Mouse (Mus musculus) midbrain, postnatal 0 days (tissue): ENCODE results near the gene Pitx1. TPM values are rescaled to one million over a fixed set of nuclear protein-coding genes. Genes with fewer than 3 reads are reported as not detected.

Experiments
- ATAC-seq: fragments of 200-750 bp; cut with Nextera tagmentation; 2 replicates; pipeline ENCODE4 v1.8.0; 2017; ENCODE audit warnings: moderate number of reproducible peaks, mild to moderate bottlenecking, moderate TSS enrichment, moderate library complexity; ENCODE audit not compliant: low FRiP score
- DNase-seq: peaks from one replicate; pipeline ENCODE4 v3.0.0-alpha.2; 2015; ENCODE audit warnings: low spot score
- H3K27ac ChIP-seq: fragments of 300-500 bp; sonication (generic); 2 replicates; pipeline ENCODE4 v1.5.1; 2014; ENCODE audit warnings: low read depth, mild to moderate bottlenecking, low read length, mixed read lengths
- H3K27me3 ChIP-seq: fragments of 300-500 bp; sonication (generic); 2 replicates; pipeline ENCODE4 v1.6.1; 2014; ENCODE audit warnings: low read length, control low read depth, mixed read lengths; ENCODE audit not compliant: insufficient read depth
- H3K36me3 ChIP-seq: fragments of 300-500 bp; sonication (generic); 2 replicates; pipeline ENCODE4 v1.6.1; 2014; ENCODE audit warnings: low read length, control low read depth, mixed read lengths; ENCODE audit not compliant: insufficient read depth
- H3K4me1 ChIP-seq: fragments of 300-500 bp; sonication (generic); 2 replicates; pipeline ENCODE4 v1.6.1; 2014; ENCODE audit warnings: mild to moderate bottlenecking, control low read depth, antibody characterized with exemption, low read length, mixed read lengths; ENCODE audit not compliant: insufficient read depth
- H3K4me2 ChIP-seq: fragments of 300-500 bp; sonication (generic); 2 replicates; pipeline ENCODE4 v1.6.1; 2014; ENCODE audit warnings: low read depth, mild to moderate bottlenecking, low read length, mixed read lengths; ENCODE audit not compliant: poor library complexity, severe bottlenecking
- H3K4me3 ChIP-seq: fragments of 300-500 bp; sonication (generic); 2 replicates; pipeline ENCODE4 v1.5.1; 2014; ENCODE audit warnings: low read depth, mild to moderate bottlenecking, low read length, moderate library complexity
- H3K9ac ChIP-seq: fragments of 300-500 bp; sonication (generic); replicated peaks from 2 replicates; pipeline ENCODE4 v1.6.1; 2014; ENCODE audit warnings: mild to moderate bottlenecking, low read length, moderate library complexity, mixed read lengths; ENCODE audit not compliant: poor library complexity, severe bottlenecking
- H3K9me3 ChIP-seq: fragments of 300-500 bp; sonication (generic); 2 replicates; pipeline ENCODE4 v1.6.1; 2016; ENCODE audit warnings: low read length, control low read depth
- CTCF ChIP-seq: IDR thresholded peaks from 2 replicates; pipeline ENCODE4 v1.5.1; 2016; ENCODE audit warnings: antibody characterized with exemption, mild to moderate bottlenecking
- WGBS: fragments of 180-500 bp; shearing (Covaris S2); extraction: QIAGEN DNeasy Blood & Tissue Kit; methylation state at CpG from one replicate; pipeline ENCODE4 v1.1.7; 2014; 5-methylcytosine and 5-hydroxymethylcytosine counted together
- polyA plus RNA-seq: library from polyadenylated mRNA; unstranded; fragments of >200 nt; fragmentation: Nextera tagmentation; extraction: Ambion mirVana; gene quantifications from 2 replicates; pipeline ENCODE4 v1.2.1, GENCODE M21; 2015
- total RNA-seq: library from RNA; depleted of rRNA; stranded (reverse); fragments of >200 nt; gene quantifications from 2 replicates; pipeline ENCODE4 v1.2.3, GENCODE M21; 2014

Pitx1 gene
- total and polyA plus RNA-seq, 2 experiments from 2014 or later, result 1.9 to 2.2 TPM

DNA sequence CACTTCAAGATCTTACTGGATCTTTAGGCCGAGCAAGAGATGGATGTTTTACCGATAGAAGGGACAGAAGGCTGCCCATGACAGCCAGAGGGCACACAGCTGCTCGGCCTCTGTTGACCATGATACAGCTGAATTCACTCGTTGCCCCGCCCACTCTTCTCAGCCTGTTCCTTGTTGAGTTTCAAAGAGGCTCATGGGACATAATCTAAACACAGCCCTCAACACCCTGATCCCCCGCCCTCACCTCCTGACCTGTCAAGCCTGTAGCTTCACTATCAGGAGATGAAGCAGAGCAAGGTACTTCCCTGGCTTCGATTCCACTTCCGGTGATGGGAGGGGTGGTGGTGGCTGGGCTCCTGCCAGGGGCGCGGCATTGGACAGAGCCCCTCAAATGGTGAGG is 11.8 kb upstream of the Pitx1 start:
- H3K9me3 ChIP-seq, result no peaks in the 10 kb centered on the region
- no peak for ATAC-seq
- H3K9ac ChIP-seq, result no peak overlapping the region
- H3K4me3 ChIP-seq, result no peak overlapping the region
- 64% methylated on average over 9 of the region's 10 CpGs for WGBS
- no peak overlapping the region for H3K4me2 ChIP-seq
- H3K27ac ChIP-seq, result no peak overlapping the region
- H3K27me3 ChIP-seq, result peaks cover 23% of the 10 kb centered on the region
- no peaks in the 10 kb centered on the region for H3K4me1 ChIP-seq
- TF ChIP-seq CTCF, result no peak
- H3K36me3 ChIP-seq, result no peaks in the 10 kb centered on the region
- no peak for DNase-seq

GRCm38 (mm10) chr13:55843700-55844099 is 7.7 kb upstream of the Pitx1 start:
- H3K4me1 ChIP-seq, result no peaks in the 10 kb centered on the region
- H3K27ac ChIP-seq, result no peak overlapping the region
- no peak overlapping the region for H3K4me3 ChIP-seq
- H3K4me2 ChIP-seq, result no peak overlapping the region
- H3K9ac ChIP-seq, result no peak overlapping the region
- 97% methylated on average over 1 of the region's 1 CpGs for WGBS
- no peaks in the 10 kb centered on the region for H3K36me3 ChIP-seq
- peak; percentile 61 for TF ChIP-seq CTCF
- peaks cover 61% of the 10 kb centered on the region for H3K27me3 ChIP-seq
- ATAC-seq (no peak), DNase-seq (no peak)
- no peaks in the 10 kb centered on the region for H3K9me3 ChIP-seq

DNA sequence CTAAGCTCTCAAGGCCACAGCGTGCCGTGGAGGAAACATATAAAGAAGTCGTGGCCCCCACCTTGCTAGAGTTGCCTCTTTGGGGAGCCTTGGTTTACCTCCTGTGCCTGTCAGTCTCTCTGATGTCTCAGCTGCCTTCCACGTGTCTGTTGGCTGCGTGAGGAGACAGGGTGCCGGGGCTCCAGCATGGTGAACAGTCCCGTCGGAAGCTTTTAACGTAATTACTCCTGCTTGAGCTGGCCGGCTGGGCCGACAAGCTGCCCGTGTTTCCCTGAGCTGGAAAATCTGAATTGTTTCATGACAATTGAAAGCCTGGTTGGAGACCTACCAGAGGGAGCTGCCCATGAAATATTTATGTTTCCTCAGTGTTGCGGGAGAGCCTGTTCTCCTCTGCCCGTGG is 4.2 kb upstream of the Pitx1 start:
- Histone ChIP-seq H3K9ac (no peak overlapping the region), H3K4me2 (no peak overlapping the region), H3K27me3 (peaks cover 75% of the 10 kb centered on the region), H3K27ac (no peak overlapping the region), H3K9me3 (no peaks in the 10 kb centered on the region), H3K4me3 (no peak overlapping the region), H3K4me1 (no peaks in the 10 kb centered on the region), H3K36me3 (no peaks in the 10 kb centered on the region)
- no peak for ATAC-seq
- no peak for TF ChIP-seq CTCF
- WGBS, result 25% methylated on average over 14 of the region's 14 CpGs
- DNase-seq, result no peak

GRCm38 (mm10) chr13:55836786-55837780 is 1.1 kb upstream of the Pitx1 start:
- Histone ChIP-seq H3K27ac (no peak overlapping the region), H3K9me3 (no peaks in the 10 kb centered on the region), H3K36me3 (no peaks in the 10 kb centered on the region), H3K4me1 (no peaks in the 10 kb centered on the region), H3K9ac (no peak overlapping the region), H3K4me2 (no peak overlapping the region), H3K27me3 (peaks cover 93% of the 10 kb centered on the region), H3K4me3 (no peak overlapping the region)
- TF ChIP-seq CTCF, result no peak
- DNase-seq (no peak), ATAC-seq (no peak)
- WGBS, result 2% methylated on average over 32 of the region's 32 CpGs

DNA sequence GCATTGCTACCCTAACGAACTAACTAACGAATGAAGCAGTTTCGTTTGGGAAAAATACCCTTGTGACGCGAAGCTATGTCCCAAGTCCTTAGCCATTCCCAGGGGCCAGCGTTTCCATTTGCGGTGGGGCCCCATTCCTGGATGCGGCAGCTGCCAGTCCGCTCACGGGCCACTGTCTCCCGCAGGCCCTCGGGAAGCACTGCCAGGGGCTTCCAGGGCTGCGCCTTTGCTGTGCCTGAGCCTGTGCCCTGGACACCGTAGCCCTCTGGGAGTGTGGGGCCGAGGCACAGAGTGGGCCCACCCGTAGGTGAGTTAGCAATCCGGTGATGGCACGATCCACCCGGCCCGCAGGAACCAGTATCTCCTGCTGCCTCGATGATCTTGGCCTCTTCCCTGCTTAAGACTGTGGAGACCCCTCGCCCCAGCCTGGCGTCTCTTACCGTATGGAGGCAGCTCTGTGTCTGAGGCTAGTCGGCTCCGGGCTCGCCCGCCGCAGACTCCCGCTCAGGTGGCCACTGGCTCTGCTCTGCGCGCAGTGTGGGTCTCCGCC is 369 bp downstream of the Pitx1 start:
- H3K9me3 ChIP-seq, result no peaks in the 10 kb centered on the region
- no peak for DNase-seq
- no peak for TF ChIP-seq CTCF
- H3K27me3 ChIP-seq, result peaks cover 92% of the 10 kb centered on the region
- no peak for ATAC-seq
- no peaks in the 10 kb centered on the region for H3K4me1 ChIP-seq
- WGBS, result 1% methylated on average over 33 of the region's 33 CpGs
- no peak overlapping the region for H3K9ac ChIP-seq
- no peak overlapping the region for H3K4me3 ChIP-seq
- H3K27ac ChIP-seq, result no peak overlapping the region
- no peak overlapping the region for H3K4me2 ChIP-seq
- no peaks in the 10 kb centered on the region for H3K36me3 ChIP-seq

DNA sequence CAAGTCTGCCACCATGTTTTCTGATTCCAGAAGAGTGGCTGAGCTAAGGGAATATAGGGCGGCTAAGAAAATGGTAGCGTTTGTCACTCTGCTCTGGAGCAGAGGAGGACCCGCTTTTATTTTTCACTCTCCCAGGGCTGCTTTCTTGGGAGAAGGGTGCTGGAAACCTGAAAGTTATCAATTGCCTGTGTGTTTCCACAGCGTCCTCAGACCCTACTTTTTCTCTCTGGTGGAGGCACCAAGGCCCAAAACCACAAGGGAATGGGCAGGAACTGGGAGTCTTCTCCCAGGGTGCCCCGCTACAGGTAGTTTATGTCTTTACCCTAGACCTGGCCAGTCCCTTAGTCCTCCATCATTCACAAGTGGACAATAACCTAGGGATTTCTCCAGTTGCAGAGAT is 1.3 kb downstream of the Pitx1 start:
- DNase-seq (no peak), ATAC-seq (no peak)
- no peak overlapping the region for H3K4me3 ChIP-seq
- no peak for TF ChIP-seq CTCF
- 4% methylated on average over 5 of the region's 5 CpGs for WGBS
- no peak overlapping the region for H3K9ac ChIP-seq
- H3K9me3 ChIP-seq, result no peaks in the 10 kb centered on the region
- no peaks in the 10 kb centered on the region; the same call in 1 of the 2 replicates for H3K4me1 ChIP-seq
- H3K27ac ChIP-seq, result no peak overlapping the region
- H3K4me2 ChIP-seq, result no peak overlapping the region
- H3K27me3 ChIP-seq, result peaks cover 92% of the 10 kb centered on the region
- H3K36me3 ChIP-seq, result no peaks in the 10 kb centered on the region
